Comparison of ENCODE assay signal across 8 mouse cellular contexts in the genomic region with DNA sequence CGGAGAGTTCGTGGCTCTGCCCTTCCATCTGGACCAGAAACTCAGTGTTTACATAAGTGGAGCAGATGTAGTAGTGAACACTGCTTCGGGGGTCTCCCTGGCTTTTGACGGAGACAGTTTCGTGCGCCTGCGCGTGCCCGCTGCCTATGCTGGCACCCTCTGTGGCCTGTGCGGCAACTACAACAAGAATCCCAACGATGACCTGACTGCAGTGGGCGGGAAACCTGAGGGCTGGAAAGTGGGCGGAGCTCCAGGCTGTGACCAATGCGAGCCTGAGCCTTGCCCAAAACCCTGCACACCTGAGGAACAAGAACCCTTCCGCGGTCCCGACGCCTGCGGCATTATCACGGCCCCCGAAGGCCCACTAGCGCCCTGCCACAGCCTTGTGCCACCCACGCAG. TPM values are rescaled to one million over a fixed set of nuclear protein-coding genes. Genes with fewer than 3 reads are reported as not detected.
DNase-seq lines count a peak whose midpoint lies in the region; ATAC-seq and TF ChIP-seq lines count a peak whose summit lies in the region.

No protein-coding gene starts in this region.

- peak; percentile 56 for TF ChIP-seq CTCF in hindbrain, postnatal 0 days (IDR thresholded peaks at IDR 0.05; ENCODE audit: low read depth)
- peak; percentile 9; the same call in 1 of the 2 replicates for TF ChIP-seq CTCF in liver, postnatal 0 days (IDR thresholded peaks at IDR 0.05; ENCODE audit: low read depth)

- 6% methylated on average over 23 of the region's 23 CpGs for WGBS in heart, embryonic 10.5 days
- 8% methylated on average over 23 of the region's 23 CpGs for WGBS in embryonic facial prominence, embryonic 10.5 days
- WGBS in hindbrain, postnatal 0 days: 6% methylated on average over 23 of the region's 23 CpGs
- WGBS in liver, postnatal 0 days (ENCODE audit: insufficient replicate concordance): 7% methylated on average over 23 of the region's 23 CpGs

- no peak for TF ChIP-seq EP300 in liver, postnatal 0 days (IDR thresholded peaks at IDR 0.05; ENCODE audit: low read depth)

- no peak overlapping the region for H3K9ac ChIP-seq in hindbrain, postnatal 0 days (replicated peaks; ENCODE audit: low read length)
- H3K9ac ChIP-seq in liver, postnatal 0 days (replicated peaks): no peak overlapping the region

- H3K4me2 ChIP-seq in hindbrain, postnatal 0 days (ENCODE audit: low read depth, low read length): peak overlapping the region; percentile 46
- no peak overlapping the region for H3K4me2 ChIP-seq in liver, postnatal 0 days (ENCODE audit: low read depth, low read length)

- intact Hi-C loops in heart, postnatal 25 days (cut with DNase I): no loop called here

- peak overlapping the region; percentile 42 for H3K4me3 ChIP-seq in heart, embryonic 10.5 days
- H3K4me3 ChIP-seq in embryonic facial prominence, embryonic 10.5 days: peak overlapping the region; percentile 42
- H3K4me3 ChIP-seq in hindbrain, postnatal 0 days (ENCODE audit: low read length): peak overlapping the region; percentile 11; the same call in 1 of the 2 replicates
- H3K4me3 ChIP-seq in liver, postnatal 0 days (ENCODE audit: low read depth, low read length): no peak overlapping the region

- H3K27me3 ChIP-seq in heart, embryonic 10.5 days (ENCODE audit: insufficient read depth, poor library complexity, severe bottlenecking): peaks cover 30% of the 10 kb centered on the region
- H3K27me3 ChIP-seq in embryonic facial prominence, embryonic 10.5 days (replicated peaks; ENCODE audit: low read depth, poor library complexity, severe bottlenecking): peaks cover 23% of the 10 kb centered on the region
- no peaks in the 10 kb centered on the region for H3K27me3 ChIP-seq in hindbrain, postnatal 0 days (ENCODE audit: insufficient read depth, low read length)
- no peaks in the 10 kb centered on the region for H3K27me3 ChIP-seq in liver, postnatal 0 days (ENCODE audit: insufficient read depth, low read length)

- no peaks in the 10 kb centered on the region for H3K36me3 ChIP-seq in heart, embryonic 10.5 days
- H3K36me3 ChIP-seq in embryonic facial prominence, embryonic 10.5 days (replicated peaks): no peaks in the 10 kb centered on the region
- no peaks in the 10 kb centered on the region for H3K36me3 ChIP-seq in hindbrain, postnatal 0 days (ENCODE audit: insufficient read depth, low read length)
- no peaks in the 10 kb centered on the region for H3K36me3 ChIP-seq in liver, postnatal 0 days (replicated peaks; ENCODE audit: insufficient read depth, low read length)

- 0 out of 2 replicates have a peak, but pooled peaks cover 5% of the 10 kb centered on the region for H3K4me1 ChIP-seq in heart, embryonic 10.5 days
- peaks cover 7% of the 10 kb centered on the region for H3K4me1 ChIP-seq in embryonic facial prominence, embryonic 10.5 days
- no peaks in the 10 kb centered on the region for H3K4me1 ChIP-seq in hindbrain, postnatal 0 days (ENCODE audit: insufficient read depth, low read length)
- H3K4me1 ChIP-seq in liver, postnatal 0 days (ENCODE audit: insufficient read depth): no peaks in the 10 kb centered on the region

- no peak overlapping the region for H3K27ac ChIP-seq in heart, embryonic 10.5 days
- H3K27ac ChIP-seq in embryonic facial prominence, embryonic 10.5 days (replicated peaks): no peak overlapping the region
- H3K27ac ChIP-seq in hindbrain, postnatal 0 days: no peak overlapping the region
- H3K27ac ChIP-seq in liver, postnatal 0 days (ENCODE audit: low read depth): no peak overlapping the region

- H3K9me3 ChIP-seq in heart, embryonic 10.5 days: no peaks in the 10 kb centered on the region
- H3K9me3 ChIP-seq in embryonic facial prominence, embryonic 10.5 days: no peaks in the 10 kb centered on the region
- no peaks in the 10 kb centered on the region for H3K9me3 ChIP-seq in hindbrain, postnatal 0 days (ENCODE audit: low read length)
- H3K9me3 ChIP-seq in liver, postnatal 0 days (ENCODE audit: low read length): no peaks in the 10 kb centered on the region

- no peak for DNase-seq in heart, embryonic 10.5 days (ENCODE audit: low spot score)
- DNase-seq in heart, postnatal 25 days (ENCODE audit: low spot score): no peak
- peak; percentile 67 for DNase-seq in embryonic facial prominence, embryonic 10.5 days (ENCODE audit: low spot score)
- DNase-seq in hindbrain, postnatal 0 days (ENCODE audit: low spot score): peak; percentile 63
- peak; percentile 29 for DNase-seq in liver, postnatal 0 days
- DNase-seq in retina, embryonic 14.5 days (ENCODE audit: low spot score): peak; percentile 60

- ATAC-seq in hindbrain, postnatal 0 days: peak; percentile 89
- peak; percentile 67 for ATAC-seq in liver, postnatal 0 days
- no peak for ATAC-seq in erythroblast, adult 5-6 weeks (replicated peaks; ENCODE audit: low FRiP score, poor library complexity, severe bottlenecking)
- ATAC-seq in activated CD4-positive, CD25-positive, alpha-beta regulatory T cell, adult 4 months: no peak

RNA-seq across cellular contexts. Expression of a gene that starts 24.6 kb away (rescaled TPM):
- polyA plus RNA-seq in heart, embryonic 10.5 days (2016; fragmentation: Nextera tagmentation; extraction: Ambion mirVana): 0.05 and 0.06 TPM in 2 replicates
- total RNA-seq in heart, postnatal 25 days (2021): not detected
- polyA plus RNA-seq in embryonic facial prominence, embryonic 10.5 days (2016; fragmentation: Nextera tagmentation; extraction: Ambion mirVana): 0.03 and 0.06 TPM in 2 replicates
- total RNA-seq in hindbrain, postnatal 0 days (2014; rRNA removed): 0.05 TPM in 1 of 2 replicates, not detected in the other
- polyA plus RNA-seq in hindbrain, postnatal 0 days (2015; fragmentation: Nextera tagmentation; extraction: Ambion mirVana): 0.16 and 0.19 TPM in 2 replicates
- polyA plus RNA-seq in liver, postnatal 0 days (2015; fragmentation: Nextera tagmentation; extraction: Ambion mirVana): 0.01 TPM in 1 of 2 replicates, not detected in the other
- total RNA-seq in erythroblast, adult 5-6 weeks (2015; ENCODE audit: low replicate concordance): not detected in 2 replicates
- total RNA-seq in erythroblast, adult 5-6 weeks (2017; ENCODE audit: low replicate concordance): 0.28 TPM in 1 of 2 replicates, not detected in the other
- not detected for polyA plus RNA-seq in activated CD4-positive, CD25-positive, alpha-beta regulatory T cell, adult 4 months (2017; shearing (Covaris generic))

RNA-seq across cellular contexts. Expression of a gene that starts 33.6 kb away (rescaled TPM):
- polyA plus RNA-seq in heart, embryonic 10.5 days (2016; fragmentation: Nextera tagmentation; extraction: Ambion mirVana): 0.41 TPM in 1 of 2 replicates, not detected in the other
- total RNA-seq in heart, postnatal 25 days (2021): not detected
- polyA plus RNA-seq in embryonic facial prominence, embryonic 10.5 days (2016; fragmentation: Nextera tagmentation; extraction: Ambion mirVana): 0.30 and 0.88 TPM in 2 replicates
- 0.97 and 1.7 TPM in 2 replicates for total RNA-seq in hindbrain, postnatal 0 days (2014; rRNA removed)
- polyA plus RNA-seq in hindbrain, postnatal 0 days (2015; fragmentation: Nextera tagmentation; extraction: Ambion mirVana): 0.82 and 0.91 TPM in 2 replicates
- polyA plus RNA-seq in liver, postnatal 0 days (2015; fragmentation: Nextera tagmentation; extraction: Ambion mirVana): 0.12 TPM in 1 of 2 replicates, not detected in the other
- total RNA-seq in erythroblast, adult 5-6 weeks (2015; ENCODE audit: low replicate concordance): not detected in 2 replicates
- total RNA-seq in erythroblast, adult 5-6 weeks (2017; ENCODE audit: low replicate concordance): not detected in 2 replicates
- under 1 TPM in 1 of 2 experiments, not detected in 1; 0.19 TPM for polyA plus RNA-seq in activated CD4-positive, CD25-positive, alpha-beta regulatory T cell, adult 4 months (2017; shearing (Covaris generic))

RNA-seq across cellular contexts. Expression of a gene that starts 54.8 kb away (rescaled TPM):
- 315 and 364 TPM in 2 replicates for polyA plus RNA-seq in heart, embryonic 10.5 days (2016; fragmentation: Nextera tagmentation; extraction: Ambion mirVana)
- total RNA-seq in heart, postnatal 25 days (2021): 10 to 100 TPM; 86.9 to 94.6 TPM
- polyA plus RNA-seq in embryonic facial prominence, embryonic 10.5 days (2016; fragmentation: Nextera tagmentation; extraction: Ambion mirVana): 416 and 431 TPM in 2 replicates
- total RNA-seq in hindbrain, postnatal 0 days (2014; rRNA removed): 162 and 169 TPM in 2 replicates
- polyA plus RNA-seq in hindbrain, postnatal 0 days (2015; fragmentation: Nextera tagmentation; extraction: Ambion mirVana): 256 and 261 TPM in 2 replicates
- polyA plus RNA-seq in liver, postnatal 0 days (2015; fragmentation: Nextera tagmentation; extraction: Ambion mirVana): 108 and 114 TPM in 2 replicates
- total RNA-seq in erythroblast, adult 5-6 weeks (2015; ENCODE audit: low replicate concordance): 42.7 and 43.7 TPM in 2 replicates
- 36.5 and 39.1 TPM in 2 replicates for total RNA-seq in erythroblast, adult 5-6 weeks (2017; ENCODE audit: low replicate concordance)
- 100 to 1,000 TPM; 172 to 224 TPM for polyA plus RNA-seq in activated CD4-positive, CD25-positive, alpha-beta regulatory T cell, adult 4 months (2017; shearing (Covaris generic))

Comparison
In these comparisons a context has a peak if more than half of its experiments do, and no peak if none do; other contexts are left out.
1. DNase-seq: peak in embryonic facial prominence, embryonic 10.5 days (single experiment), hindbrain, postnatal 0 days (single experiment), liver, postnatal 0 days (single experiment) and retina, embryonic 14.5 days (single experiment); none in heart, embryonic 10.5 days (single experiment) and heart, postnatal 25 days (single experiment).
2. ATAC-seq: peak in hindbrain, postnatal 0 days (single experiment) and liver, postnatal 0 days (single experiment); none in erythroblast, adult 5-6 weeks (single experiment) and activated CD4-positive, CD25-positive, alpha-beta regulatory T cell, adult 4 months (single experiment).